Mouse (Mus musculus): Measurements from ENCODE around the gene Alb.

DNA sequence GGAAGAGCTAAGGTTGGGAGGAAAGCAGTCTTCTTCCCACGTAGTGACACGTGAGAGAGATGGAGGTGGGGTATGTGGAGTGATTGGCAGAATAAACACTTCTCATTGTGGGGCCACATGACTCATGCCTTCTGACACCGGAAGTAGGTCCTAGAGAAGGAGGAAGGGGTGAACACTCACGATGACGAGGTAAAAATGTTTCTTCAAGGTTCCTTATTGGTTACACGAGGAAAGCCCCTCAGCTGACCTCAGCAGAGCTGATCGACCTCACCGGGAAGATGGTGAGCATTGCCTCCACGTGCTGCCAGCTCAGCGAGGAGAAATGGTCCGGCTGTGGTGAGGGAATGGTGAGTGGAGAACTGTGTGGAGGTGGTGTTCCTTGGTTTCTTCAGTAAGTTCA lies 44.0 kb downstream of the Alb start:
- TF ChIP-seq GATA1 (IDR thresholded peaks at IDR 0.05; ENCODE audit: borderline replicate concordance, low read length) (no peak), FLI1 (IDR thresholded peaks at IDR 0.05; ENCODE audit: low read length) (no peak)
